Mouse (Mus musculus): ENCODE measurements at regions not wholly inside any gene's neighbourhood (a gene's known extent, or its start where the extent isn't known, plus 50 kb on each side); places are given as distances from the start of the nearest gene placed in this dataset.

GRCm38 (mm10) chr12:26244701-26245100 lies 170.4 kb downstream of the Rnf144a start:
- no peak for DNase-seq

GRCm38 (mm10) chr12:26227557-26228020 lies 187.5 kb downstream of the Rnf144a start:
- DNase-seq: no peak

- peak; percentile 8 for DNase-seq
Measured at GRCm38 (mm10) chr12:26226363-26226762, 188.7 kb downstream of the Rnf144a start.

- no peak for DNase-seq
Measured at GRCm38 (mm10) chr12:26212447-26212846, 202.6 kb downstream of the Rnf144a start.

GRCm38 (mm10) chr12:26211423-26211822 lies 203.6 kb downstream of the Rnf144a start:
- no peak for DNase-seq

GRCm38 (mm10) chr12:26206751-26207150 lies 208.3 kb downstream of the Rnf144a start:
- DNase-seq: no peak

GRCm38 (mm10) chr12:26206036-26206435 lies 209.0 kb downstream of the Rnf144a start:
- DNase-seq: no peak

GRCm38 (mm10) chr12:26191982-26192576 lies 223.0 kb downstream of the Rnf144a start:
- DNase-seq: no peak

GRCm38 (mm10) chr12:26191268-26191981 lies 223.6 kb downstream of the Rnf144a start:
- peak; percentile 26 for DNase-seq

GRCm38 (mm10) chr12:26188996-26189395 lies 226.1 kb downstream of the Rnf144a start:
- DNase-seq: no peak

GRCm38 (mm10) chr12:26187091-26187862 lies 227.8 kb downstream of the Rnf144a start:
- no peak for DNase-seq

GRCm38 (mm10) chr12:26184701-26185460 lies 230.2 kb downstream of the Rnf144a start:
- DNase-seq: no peak

- no peak for DNase-seq
Measured at GRCm38 (mm10) chr12:26183021-26183420, 232.0 kb downstream of the Rnf144a start.

- no peak for DNase-seq
Measured at GRCm38 (mm10) chr12:26180846-26181245, 234.2 kb downstream of the Rnf144a start.

- no peak for DNase-seq
Measured at GRCm38 (mm10) chr12:26176231-26176662, 238.8 kb downstream of the Rnf144a start.

- no peak for DNase-seq
Measured at GRCm38 (mm10) chr12:26163416-26163815, 251.6 kb downstream of the Rnf144a start.

- DNase-seq: no peak
Measured at GRCm38 (mm10) chr12:26160861-26161615, 254.0 kb downstream of the Rnf144a start.

- DNase-seq: no peak
Measured at GRCm38 (mm10) chr12:26152992-26153391, 262.1 kb downstream of the Rnf144a start.

- DNase-seq: no peak
Measured at GRCm38 (mm10) chr12:26146336-26146735, 268.7 kb downstream of the Rnf144a start.

- no peak for DNase-seq
Measured at GRCm38 (mm10) chr12:26145085-26145714, 269.9 kb downstream of the Rnf144a start.

- no peak for DNase-seq
Measured at GRCm38 (mm10) chr12:26144616-26145015, 270.4 kb downstream of the Rnf144a start.
